Mouse (Mus musculus): ENCODE results near the gene Nudt15. TPM values are rescaled to one million over a fixed set of nuclear protein-coding genes. Genes with fewer than 3 reads are reported as not detected.
"Not testable (repeated sequence)": the region's sequence is repeated elsewhere in the genome, so short reads cannot be mapped to it uniquely, and the experiment has no call there.

Nudt15 gene
- not detected in 2 replicates for polyA plus RNA-seq (2012; ENCODE audit: insufficient read depth, insufficient read length, low replicate concordance, missing spikeins)

DNA sequence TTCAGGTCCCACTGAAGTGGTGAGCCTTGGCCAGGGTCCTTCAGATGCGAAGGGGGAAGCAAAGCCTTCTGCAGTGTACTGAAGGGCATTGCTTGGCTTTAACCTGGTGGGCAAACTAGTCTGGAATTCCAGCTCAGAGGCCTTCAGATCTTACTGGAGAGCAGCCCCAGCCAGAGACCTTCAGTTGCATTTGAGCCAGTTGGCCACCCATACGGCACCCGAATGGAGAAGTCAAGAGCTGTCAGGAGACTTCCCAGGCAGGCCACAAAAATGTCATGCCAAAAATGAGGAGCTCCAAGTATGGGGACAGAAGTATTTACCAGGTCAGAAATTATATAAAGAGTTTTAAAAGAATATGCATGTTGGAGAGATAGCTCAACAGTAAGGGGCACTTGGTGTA, at the start of gene Nudt15:
Gene Nudt15, minus strand, starts transcription at position 192 of the 400 bp plus-strand sequence.
- WGBS: 91% methylated on average over 3 of the region's 3 CpGs
- Histone ChIP-seq H3K27ac (ENCODE audit: insufficient read depth, low read depth, low read length) (no peak within 1 kb of the TSS), H3K4me3 (ENCODE audit: insufficient read depth, low read depth, low read length) (no peak within 1 kb of the TSS), H3K4me1 (ENCODE audit: control insufficient read depth, insufficient read depth, low read length) (peaks cover 2% of the 10 kb centered on the region)
- TF ChIP-seq CTCF (IDR thresholded peaks at IDR 0.05; ENCODE audit: insufficient read depth, low read depth, low read length) (no peak), POLR2A (IDR thresholded peaks at IDR 0.05; ENCODE audit: insufficient read depth, low read depth, low read length) (no peak)

DNA sequence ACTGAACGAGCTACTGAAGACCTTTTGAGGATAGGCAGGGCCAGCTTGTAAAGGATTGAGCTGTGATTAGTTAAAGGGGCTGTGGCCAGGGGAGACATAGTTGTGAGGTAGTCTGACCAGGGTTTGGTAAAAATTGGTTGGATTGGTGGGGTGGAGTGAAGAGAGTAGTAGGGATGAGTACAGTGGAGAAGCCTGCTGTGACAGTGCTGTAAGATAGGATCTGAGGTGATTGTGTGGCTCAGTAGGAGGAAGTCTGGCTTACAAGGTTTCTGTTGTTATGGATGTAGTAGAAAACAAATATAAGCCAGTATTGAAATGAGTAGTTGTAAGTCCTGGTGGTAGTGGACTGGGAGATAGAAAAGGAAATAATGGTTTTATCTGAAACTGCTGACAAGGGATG, 44.1 kb upstream of the Nudt15 start:
- Histone ChIP-seq H3K27ac (ENCODE audit: insufficient read depth, low read depth, low read length) (no peak overlapping the region), H3K4me3 (ENCODE audit: insufficient read depth, low read depth, low read length) (no peak overlapping the region), H3K4me1 (ENCODE audit: control insufficient read depth, insufficient read depth, low read length) (no peaks in the 10 kb centered on the region)
- TF ChIP-seq CTCF (IDR thresholded peaks at IDR 0.05; ENCODE audit: insufficient read depth, low read depth, low read length) (no peak), POLR2A (IDR thresholded peaks at IDR 0.05; ENCODE audit: insufficient read depth, low read depth, low read length) (no peak)
- WGBS: 77% methylated on average over 1 of the region's 1 CpGs

DNA sequence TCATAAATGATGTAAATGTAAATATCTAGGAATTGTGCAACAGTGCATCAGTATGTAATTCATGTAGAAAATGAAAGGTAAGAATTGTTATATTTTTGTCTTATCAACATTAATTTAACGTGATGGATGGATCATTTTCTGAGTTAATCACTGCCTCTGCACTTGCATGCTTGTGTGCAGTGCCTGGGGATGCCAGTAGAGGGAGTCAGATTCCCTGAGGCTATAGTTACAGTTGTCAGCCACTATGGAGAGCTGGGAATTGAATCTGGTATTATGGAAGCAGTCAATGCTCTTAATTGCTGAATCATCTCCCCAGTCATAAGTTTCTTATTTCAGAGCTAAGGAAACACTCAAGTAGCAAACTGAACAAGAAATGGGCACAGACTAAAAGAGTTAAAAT, 40.0 kb upstream of the Nudt15 start:
- WGBS: 89% methylated on average over 1 of the region's 1 CpGs
- no peak for TF ChIP-seq POLR2A (IDR thresholded peaks at IDR 0.05; ENCODE audit: insufficient read depth, low read depth, low read length)
- no peak overlapping the region for H3K27ac ChIP-seq (ENCODE audit: insufficient read depth, low read depth, low read length)
- no peak overlapping the region for H3K4me3 ChIP-seq (ENCODE audit: insufficient read depth, low read depth, low read length)
- H3K4me1 ChIP-seq (ENCODE audit: control insufficient read depth, insufficient read depth, low read length): no peaks in the 10 kb centered on the region

DNA sequence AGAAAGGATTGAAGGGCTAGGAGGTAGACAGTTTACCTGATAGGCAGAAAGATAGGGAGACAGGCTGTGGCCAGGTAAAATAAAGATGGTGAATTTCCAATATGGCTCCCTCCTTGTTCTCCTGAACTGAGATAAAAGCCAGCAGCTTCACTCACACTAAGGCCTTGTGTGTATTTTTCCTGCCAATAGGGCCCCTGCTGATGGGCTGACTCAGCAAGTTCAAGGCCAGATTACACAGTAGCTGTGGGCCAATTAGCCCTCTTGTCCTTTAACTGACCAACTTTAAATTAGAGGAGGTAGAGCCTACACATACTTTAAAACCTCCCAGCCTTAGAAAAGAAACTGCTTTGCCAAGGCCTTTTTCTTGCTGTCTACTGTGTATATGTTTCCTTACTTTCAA, 28.3 kb upstream of the Nudt15 start:
- H3K27ac ChIP-seq (ENCODE audit: insufficient read depth, low read depth, low read length): no peak overlapping the region
- no peaks in the 10 kb centered on the region for H3K4me1 ChIP-seq (ENCODE audit: control insufficient read depth, insufficient read depth, low read length)
- TF ChIP-seq CTCF (IDR thresholded peaks at IDR 0.05; ENCODE audit: insufficient read depth, low read depth, low read length): no peak
- no peak for TF ChIP-seq POLR2A (IDR thresholded peaks at IDR 0.05; ENCODE audit: insufficient read depth, low read depth, low read length)
- no peak overlapping the region for H3K4me3 ChIP-seq (ENCODE audit: insufficient read depth, low read depth, low read length)

DNA sequence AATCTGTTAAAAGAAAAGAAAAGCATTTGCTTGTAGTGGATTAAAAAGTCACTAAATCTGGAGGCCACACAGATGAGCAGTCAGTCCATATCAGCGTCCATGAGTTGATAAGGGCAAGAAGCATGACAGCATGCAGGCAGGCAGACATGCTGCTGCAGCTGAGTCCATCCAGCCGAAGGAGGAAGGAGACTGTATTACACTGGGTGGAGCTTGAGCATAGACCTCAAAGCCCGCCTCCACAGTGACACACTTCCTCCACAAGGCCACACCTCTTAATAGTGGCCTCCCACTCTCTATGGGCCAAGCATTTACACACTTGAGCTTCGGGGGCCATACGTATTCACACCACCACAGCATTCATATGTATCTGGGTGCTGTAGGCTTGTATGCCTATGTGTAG, 26.0 kb upstream of the Nudt15 start:
- TF ChIP-seq CTCF (IDR thresholded peaks at IDR 0.05; ENCODE audit: insufficient read depth, low read depth, low read length) (no peak), POLR2A (IDR thresholded peaks at IDR 0.05; ENCODE audit: insufficient read depth, low read depth, low read length) (no peak)
- WGBS: 95% methylated on average over 5 of the region's 5 CpGs
- Histone ChIP-seq H3K27ac (ENCODE audit: insufficient read depth, low read depth, low read length) (no peak overlapping the region), H3K4me1 (ENCODE audit: control insufficient read depth, insufficient read depth, low read length) (no peaks in the 10 kb centered on the region), H3K4me3 (ENCODE audit: insufficient read depth, low read depth, low read length) (no peak overlapping the region)

DNA sequence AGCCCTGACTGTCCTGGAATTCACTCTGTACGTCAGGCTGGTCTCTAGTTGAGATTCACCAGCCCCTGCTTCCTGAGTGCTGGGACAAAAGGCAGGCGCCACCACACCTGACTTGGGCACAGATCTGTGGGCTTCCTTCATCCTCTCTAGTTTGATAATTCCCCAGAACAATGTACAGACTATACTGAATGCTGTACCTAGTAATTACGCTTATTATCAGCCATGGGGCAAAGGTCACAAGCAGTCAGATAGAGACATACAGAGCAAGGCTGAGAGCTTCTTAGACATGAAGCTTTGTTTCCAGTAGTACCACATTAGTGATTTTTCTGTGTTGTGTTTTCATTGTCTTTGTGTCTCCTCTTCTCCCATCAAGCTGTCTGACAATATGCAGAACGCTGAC, 23.1 kb upstream of the Nudt15 start:
- TF ChIP-seq CTCF (IDR thresholded peaks at IDR 0.05; ENCODE audit: insufficient read depth, low read depth, low read length): no peak
- TF ChIP-seq POLR2A (IDR thresholded peaks at IDR 0.05; ENCODE audit: insufficient read depth, low read depth, low read length): no peak
- Histone ChIP-seq H3K4me3 (ENCODE audit: insufficient read depth, low read depth, low read length) (no peak overlapping the region), H3K4me1 (ENCODE audit: control insufficient read depth, insufficient read depth, low read length) (no peaks in the 10 kb centered on the region), H3K27ac (ENCODE audit: insufficient read depth, low read depth, low read length) (no peak overlapping the region)
- WGBS: 94% methylated on average over 4 of the region's 4 CpGs

DNA sequence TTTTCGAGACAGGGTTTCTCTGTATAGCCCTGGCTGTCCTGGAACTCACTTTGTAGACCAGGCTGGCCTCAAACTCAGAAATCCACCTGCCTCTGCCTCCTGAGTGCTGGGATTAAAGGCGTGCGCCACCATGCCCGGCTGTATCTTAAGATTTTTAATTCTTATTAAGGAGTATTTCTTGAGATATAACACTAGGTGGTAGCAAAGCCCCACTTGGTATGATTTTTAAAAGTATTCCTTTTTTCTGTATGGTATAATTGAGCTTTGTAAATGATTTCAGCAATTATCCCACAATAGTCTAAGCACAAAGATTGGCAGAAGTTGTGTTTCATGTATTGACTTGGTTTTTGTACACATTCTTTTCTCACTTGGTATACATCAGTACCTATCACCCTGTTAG, 21.8 kb upstream of the Nudt15 start:
- not testable (repeated sequence) for H3K27ac ChIP-seq (ENCODE audit: insufficient read depth, low read depth, low read length); H3K4me1 ChIP-seq (ENCODE audit: control insufficient read depth, insufficient read depth, low read length); H3K4me3 ChIP-seq (ENCODE audit: insufficient read depth, low read depth, low read length)
- 77% methylated on average over 4 of the region's 4 CpGs for WGBS

DNA sequence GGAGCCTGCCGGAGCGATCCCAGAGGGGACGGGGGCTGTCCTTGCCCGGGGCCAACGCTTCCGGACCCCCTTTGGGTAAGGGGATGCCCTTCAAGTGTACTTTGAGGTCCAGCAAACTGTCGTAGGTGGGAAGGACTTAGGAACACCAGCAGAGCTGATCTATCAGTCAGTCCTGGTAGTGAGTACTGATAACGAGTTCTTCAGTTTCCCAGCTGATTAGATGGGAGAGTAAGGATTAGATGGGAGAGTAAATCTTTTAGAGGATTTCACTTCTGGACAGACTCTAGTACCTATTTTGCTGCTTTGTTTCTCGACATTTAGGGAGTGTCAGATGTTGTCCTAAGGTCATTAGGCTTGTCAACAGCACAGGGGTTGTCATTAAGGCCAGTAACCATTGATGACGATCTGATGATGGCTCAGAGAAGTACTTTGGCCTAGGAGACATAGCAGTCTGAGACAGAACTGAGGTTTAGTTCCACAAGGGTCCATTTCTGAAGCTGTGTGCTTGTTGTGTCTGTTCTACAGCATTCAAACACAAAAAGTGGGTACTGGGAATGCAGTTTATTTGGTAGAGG, 5.2 kb upstream of the Nudt15 start:
- under 1% methylated on average over 10 of the region's 10 CpGs for WGBS
- peaks cover 6% of the 10 kb centered on the region for H3K4me1 ChIP-seq (ENCODE audit: control insufficient read depth, insufficient read depth, low read length)
- no peak overlapping the region for H3K27ac ChIP-seq (ENCODE audit: insufficient read depth, low read depth, low read length)
- TF ChIP-seq POLR2A (IDR thresholded peaks at IDR 0.05; ENCODE audit: insufficient read depth, low read depth, low read length): no peak
- TF ChIP-seq CTCF (IDR thresholded peaks at IDR 0.05; ENCODE audit: insufficient read depth, low read depth, low read length): no peak
- peak overlapping the region; percentile 93 for H3K4me3 ChIP-seq (ENCODE audit: insufficient read depth, low read depth, low read length)

DNA sequence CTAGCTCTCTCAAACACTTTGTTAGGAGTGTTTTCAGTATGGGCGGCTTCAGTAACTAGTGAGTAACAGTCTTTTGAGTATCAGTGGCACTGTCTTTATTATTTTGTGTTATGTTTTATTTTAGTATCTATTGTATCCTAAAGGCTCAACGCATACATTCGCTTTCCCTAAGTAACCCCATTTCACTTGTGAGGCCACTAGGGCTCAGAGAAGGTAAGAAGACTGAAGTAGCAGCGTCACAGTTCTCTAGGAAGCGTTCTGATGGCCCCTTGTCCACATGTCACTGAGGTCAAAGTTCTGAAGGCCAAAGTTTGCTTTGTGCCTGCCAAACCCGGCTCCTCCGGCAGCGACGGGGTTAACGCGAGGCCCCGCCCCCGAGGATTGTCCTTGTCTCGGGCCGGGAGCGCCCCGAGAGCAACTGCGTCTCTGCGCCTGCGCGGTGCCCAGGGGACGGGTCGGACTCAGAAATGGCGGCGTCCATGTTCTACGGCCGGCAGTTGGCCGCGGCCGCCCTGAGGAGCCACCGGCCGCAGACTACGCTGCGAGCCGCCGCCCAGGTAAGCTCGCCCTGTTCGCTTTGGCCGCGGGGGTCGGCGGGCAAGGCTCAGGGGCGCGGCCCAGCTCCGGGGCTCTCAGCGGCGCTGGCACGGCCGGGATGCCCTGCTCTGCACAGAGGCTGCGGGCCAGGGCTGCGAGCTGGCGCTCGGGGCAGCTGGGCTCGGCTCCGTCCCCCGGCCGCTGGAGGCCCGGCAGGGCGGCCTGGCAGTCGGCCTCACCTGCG, 4.5 kb upstream of the Nudt15 start:
- H3K27ac ChIP-seq (ENCODE audit: insufficient read depth, low read depth, low read length): no peak overlapping the region
- peak overlapping the region; percentile 93 for H3K4me3 ChIP-seq (ENCODE audit: insufficient read depth, low read depth, low read length)
- 3% methylated on average over 61 of the region's 61 CpGs for WGBS
- H3K4me1 ChIP-seq (ENCODE audit: control insufficient read depth, insufficient read depth, low read length): peaks cover 6% of the 10 kb centered on the region
- TF ChIP-seq CTCF (IDR thresholded peaks at IDR 0.05; ENCODE audit: insufficient read depth, low read depth, low read length) (no peak), POLR2A (IDR thresholded peaks at IDR 0.05; ENCODE audit: insufficient read depth, low read depth, low read length) (peak; percentile 81)
